Mouse (Mus musculus) limb, embryonic 10.5 days (tissue): ENCODE measurements at regions not wholly inside any gene's neighbourhood (a gene's known extent, or its start where the extent isn't known, plus 50 kb on each side); places are given as distances from the start of the nearest gene placed in this dataset.
"Not testable (repeated sequence)": the region's sequence is repeated elsewhere in the genome, so short reads cannot be mapped to it uniquely, and the experiment has no call there.

ENCODE experiments used
- DNase-seq: peaks from one replicate; pipeline ENCODE4 v3.0.0-alpha.2; 2017; ENCODE audit warnings: low spot score
- H3K27ac ChIP-seq: fragments of 300-500 bp; sonication (generic); 2 replicates; pipeline ENCODE4 v1.5.1; 2016; ENCODE audit warnings: mild to moderate bottlenecking
- H3K27me3 ChIP-seq: fragments of 300-500 bp; sonication (generic); 2 replicates; pipeline ENCODE4 v1.6.1; 2016; ENCODE audit warnings: low read depth, mild to moderate bottlenecking; ENCODE audit not compliant: poor library complexity, severe bottlenecking
- H3K36me3 ChIP-seq: fragments of 300-500 bp; sonication (generic); 2 replicates; pipeline ENCODE4 v1.6.1; 2016; ENCODE audit warnings: mild to moderate bottlenecking, moderate library complexity
- H3K4me1 ChIP-seq: fragments of 300-500 bp; sonication (generic); 2 replicates; pipeline ENCODE4 v1.6.1; 2016
- H3K4me3 ChIP-seq: fragments of 300-500 bp; sonication (generic); 2 replicates; pipeline ENCODE4 v1.5.1; 2016; ENCODE audit warnings: mild to moderate bottlenecking, moderate library complexity
- H3K9me3 ChIP-seq: fragments of 300-500 bp; sonication (generic); replicated peaks from 2 replicates; pipeline ENCODE4 v1.6.1; 2016; ENCODE audit warnings: mild to moderate bottlenecking
- WGBS: fragments of 180-500 bp; shearing (Covaris S2); methylation state at CpG from one replicate; pipeline ENCODE4 v1.1.7; 2016; 5-methylcytosine and 5-hydroxymethylcytosine counted together

GRCm38 (mm10) chr4:105844675-105845466, 55.2 kb downstream of the Gm12728 start:
- WGBS: 82% methylated on average over 7 of the region's 7 CpGs
- Histone ChIP-seq H3K36me3 (no peaks in the 10 kb centered on the region), H3K9me3 (no peaks in the 10 kb centered on the region), H3K27me3 (no peaks in the 10 kb centered on the region), H3K4me1 (peaks cover 15% of the 10 kb centered on the region), H3K27ac (no peak overlapping the region), H3K4me3 (no peak overlapping the region)
- no peak for DNase-seq

GRCm38 (mm10) chr4:105845998-105846989, 56.6 kb downstream of the Gm12728 start:
- not testable (repeated sequence) for H3K27me3 ChIP-seq, H3K9me3 ChIP-seq, H3K36me3 ChIP-seq, H3K4me3 ChIP-seq, H3K27ac ChIP-seq, DNase-seq
- H3K4me1 ChIP-seq: peaks cover 15% of the 10 kb centered on the region
- WGBS: 96% methylated on average over 3 of the region's 3 CpGs

DNA sequence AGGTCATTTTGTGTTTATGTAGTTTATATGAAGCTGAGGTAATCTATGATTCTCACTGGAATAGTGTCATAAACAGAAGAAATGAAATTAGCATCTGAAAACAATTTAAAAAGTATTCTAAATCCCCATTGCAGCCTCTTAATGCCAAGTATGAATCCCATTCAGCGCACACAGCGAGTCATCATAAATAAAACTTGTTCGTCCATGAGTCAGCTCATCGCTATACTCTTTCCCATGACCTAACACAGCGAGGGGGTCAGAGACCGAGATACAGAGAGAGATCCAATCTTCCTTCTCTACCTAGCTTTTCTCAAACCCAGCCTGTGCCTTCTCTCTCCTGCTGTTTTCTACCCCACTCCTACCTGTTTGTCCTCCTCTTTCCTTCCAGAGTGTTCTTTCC, 63.4 kb downstream of the Gm12728 start:
- WGBS: 94% methylated on average over 6 of the region's 6 CpGs

GRCm38 (mm10) chr4:105859052-105859864, 69.6 kb downstream of the Gm12728 start:
- 60% methylated on average over 15 of the region's 15 CpGs for WGBS
- no peak for DNase-seq
- H3K27ac ChIP-seq: peak overlapping the region; percentile 89

More for the DNA sequence above, 63.4 kb downstream of the Gm12728 start:
- no peak for DNase-seq
- Histone ChIP-seq H3K27me3 (no peaks in the 10 kb centered on the region), H3K4me1 (peaks cover 9% of the 10 kb centered on the region), H3K9me3 (no peaks in the 10 kb centered on the region), H3K36me3 (no peaks in the 10 kb centered on the region), H3K4me3 (no peak overlapping the region), H3K27ac (no peak overlapping the region)

GRCm38 (mm10) chr4:105860930-105861653, 71.4 kb downstream of the Gm12728 start:
- Histone ChIP-seq H3K36me3 (no peaks in the 10 kb centered on the region), H3K9me3 (no peaks in the 10 kb centered on the region), H3K27ac (peak overlapping the region; percentile 89), H3K27me3 (no peaks in the 10 kb centered on the region), H3K4me3 (no peak overlapping the region), H3K4me1 (peaks cover 38% of the 10 kb centered on the region)
- 12% methylated on average over 11 of the region's 11 CpGs for WGBS
- peak; percentile 94 for DNase-seq

More at GRCm38 (mm10) chr4:105859052-105859864, 69.6 kb downstream of the Gm12728 start:
- no peaks in the 10 kb centered on the region for H3K36me3 ChIP-seq
- H3K4me1 ChIP-seq: peaks cover 38% of the 10 kb centered on the region
- H3K9me3 ChIP-seq: no peaks in the 10 kb centered on the region
- H3K4me3 ChIP-seq: no peak overlapping the region
- H3K27me3 ChIP-seq: no peaks in the 10 kb centered on the region

- Histone ChIP-seq H3K36me3 (no peaks in the 10 kb centered on the region), H3K27me3 (no peaks in the 10 kb centered on the region), H3K9me3 (no peaks in the 10 kb centered on the region), H3K4me3 (no peak overlapping the region), H3K4me1 (peaks cover 38% of the 10 kb centered on the region), H3K27ac (peak overlapping the region; percentile 89)
- DNase-seq: no peak
Observed at GRCm38 (mm10) chr4:105861654-105862037, 72.0 kb downstream of the Gm12728 start.

DNA sequence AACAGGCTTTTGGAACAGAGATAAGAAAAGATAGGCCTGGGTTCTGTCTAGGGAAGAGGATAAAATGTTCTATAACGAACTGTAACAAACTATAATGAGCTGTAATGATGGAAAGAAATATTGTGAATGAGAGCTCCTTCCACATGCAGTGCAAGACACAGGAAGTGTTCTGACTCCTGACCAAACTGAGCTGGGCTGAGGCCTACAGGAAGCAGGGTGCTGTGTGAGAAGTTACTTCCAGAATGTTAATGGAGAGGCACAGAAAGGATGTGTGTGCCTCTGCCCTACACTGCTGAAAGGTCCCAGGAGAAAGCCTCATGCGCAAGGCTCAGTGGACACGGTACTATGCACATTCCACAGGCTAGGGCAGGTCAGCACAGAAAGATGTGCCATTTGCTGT, 80.8 kb downstream of the Gm12728 start:
- Histone ChIP-seq H3K27ac (peak overlapping the region; percentile 28), H3K4me1 (peaks cover 20% of the 10 kb centered on the region), H3K27me3 (no peaks in the 10 kb centered on the region), H3K36me3 (no peaks in the 10 kb centered on the region), H3K9me3 (no peaks in the 10 kb centered on the region), H3K4me3 (no peak overlapping the region)
- no peak for DNase-seq
- 78% methylated on average over 3 of the region's 3 CpGs for WGBS

DNA sequence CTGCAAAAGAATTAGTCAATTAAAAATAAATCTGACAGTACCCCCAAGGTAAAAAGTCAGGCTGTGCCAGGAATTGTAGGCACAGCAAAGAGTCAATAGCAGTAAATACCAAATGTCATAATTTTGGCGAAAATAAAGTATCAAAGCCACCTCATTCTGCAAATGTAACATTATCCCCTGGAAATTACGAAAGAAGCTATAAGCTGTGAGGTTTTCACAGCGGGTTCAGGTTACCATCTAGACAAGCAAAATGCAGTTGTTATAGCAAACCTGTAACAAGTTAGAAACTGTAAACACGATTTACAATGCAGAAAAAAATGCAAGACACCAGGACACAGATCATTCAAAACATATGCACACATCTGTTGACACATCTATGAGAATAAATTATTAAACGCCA, 87.6 kb downstream of the Gm12728 start:
- Histone ChIP-seq H3K4me1 (peaks cover 44% of the 10 kb centered on the region), H3K27me3 (no peaks in the 10 kb centered on the region), H3K36me3 (no peaks in the 10 kb centered on the region), H3K27ac (no peak overlapping the region), H3K4me3 (no peak overlapping the region), H3K9me3 (no peaks in the 10 kb centered on the region)
- DNase-seq: no peak
- 69% methylated on average over 5 of the region's 5 CpGs for WGBS

DNA sequence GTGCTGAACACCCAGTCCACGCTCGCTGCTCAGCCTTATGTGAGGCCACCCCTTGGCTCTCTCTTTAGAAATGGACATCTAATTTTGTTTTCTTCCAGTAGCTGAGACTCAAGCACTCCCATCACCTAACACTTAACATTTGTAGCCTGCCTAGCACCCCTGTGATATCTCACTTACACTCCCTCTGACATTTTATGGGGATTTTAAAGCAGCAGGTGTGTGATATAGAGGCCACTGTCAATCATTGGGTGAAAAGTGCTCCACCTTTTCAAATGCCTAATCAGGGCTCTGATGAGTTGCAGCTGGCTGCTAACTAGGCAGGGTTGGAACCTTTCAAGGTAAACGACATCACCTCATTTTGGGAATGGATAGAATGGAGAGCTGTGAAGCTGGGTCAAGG, 90.2 kb downstream of the Gm12728 start:
- H3K36me3 ChIP-seq: no peaks in the 10 kb centered on the region
- peaks cover 37% of the 10 kb centered on the region for H3K4me1 ChIP-seq
- H3K27me3 ChIP-seq: 0 out of 2 replicates have a peak, but pooled peaks cover 13% of the 10 kb centered on the region
- DNase-seq: peak; percentile 47
- no peaks in the 10 kb centered on the region for H3K9me3 ChIP-seq
- no peak overlapping the region for H3K4me3 ChIP-seq
- WGBS: 31% methylated on average over 3 of the region's 3 CpGs
- peak overlapping the region; percentile 56 for H3K27ac ChIP-seq

DNA sequence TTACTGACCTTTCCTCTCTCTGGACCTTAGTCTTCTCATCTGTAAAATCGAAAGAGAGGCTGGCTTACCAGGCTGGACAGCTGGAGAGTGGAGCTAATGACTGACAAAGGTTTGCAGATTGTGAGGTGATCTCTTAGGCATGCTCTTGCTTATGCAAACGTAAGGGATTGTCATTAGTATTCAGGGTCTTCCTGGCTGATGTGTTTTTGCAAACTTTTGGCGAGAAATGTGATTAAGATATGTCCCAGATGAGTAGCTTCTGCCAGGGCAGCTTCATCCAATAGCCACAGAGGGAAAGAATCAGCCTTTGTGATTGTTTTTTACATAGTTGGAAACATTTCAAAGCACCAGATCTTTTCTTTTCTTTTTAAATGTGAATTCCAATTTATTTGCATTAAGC, 95.1 kb downstream of the Gm12728 start:
- no peak for DNase-seq
- H3K4me3 ChIP-seq: no peak overlapping the region
- 0 out of 2 replicates have a peak, but pooled peaks cover 13% of the 10 kb centered on the region for H3K27me3 ChIP-seq
- peaks cover 10% of the 10 kb centered on the region for H3K4me1 ChIP-seq
- 68% methylated on average over 3 of the region's 3 CpGs for WGBS
- H3K36me3 ChIP-seq: no peaks in the 10 kb centered on the region
- no peaks in the 10 kb centered on the region for H3K9me3 ChIP-seq
- H3K27ac ChIP-seq: no peak overlapping the region

DNA sequence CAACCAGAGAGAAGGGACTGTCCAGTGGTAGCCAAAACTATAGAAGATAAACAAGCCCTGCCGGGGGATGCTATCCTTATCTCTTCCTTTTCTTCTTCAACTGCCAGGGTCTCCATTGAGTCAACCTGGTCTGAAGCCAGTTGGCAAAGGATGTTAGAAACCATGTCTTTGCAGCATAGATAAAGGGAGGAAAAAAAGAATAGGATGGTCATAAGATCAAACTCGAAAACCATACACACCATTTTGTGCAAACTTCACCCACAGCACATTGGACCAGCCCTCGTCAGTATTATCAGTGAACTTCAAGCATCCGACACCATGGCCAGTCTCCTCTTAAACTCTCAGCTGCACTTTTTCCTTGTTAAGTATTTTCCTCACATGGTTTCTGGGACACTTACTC, 101.8 kb downstream of the Gm12728 start:
- no peaks in the 10 kb centered on the region for H3K27me3 ChIP-seq
- H3K4me1 ChIP-seq: no peaks in the 10 kb centered on the region
- no peak overlapping the region for H3K4me3 ChIP-seq
- no peak overlapping the region for H3K27ac ChIP-seq
- WGBS: 94% methylated on average over 4 of the region's 4 CpGs
- no peaks in the 10 kb centered on the region for H3K36me3 ChIP-seq
- no peaks in the 10 kb centered on the region for H3K9me3 ChIP-seq
- no peak for DNase-seq

GRCm38 (mm10) chr4:105892065-105892464, 102.4 kb downstream of the Gm12728 start:
- no peaks in the 10 kb centered on the region for H3K36me3 ChIP-seq
- H3K4me1 ChIP-seq: no peaks in the 10 kb centered on the region
- no peaks in the 10 kb centered on the region for H3K9me3 ChIP-seq
- WGBS: 92% methylated on average over 2 of the region's 2 CpGs
- no peak for DNase-seq
- no peak overlapping the region for H3K27ac ChIP-seq
- no peak overlapping the region for H3K4me3 ChIP-seq
- no peaks in the 10 kb centered on the region for H3K27me3 ChIP-seq
